ENCODE assay signal across 16 mouse cellular contexts in the genomic region with DNA sequence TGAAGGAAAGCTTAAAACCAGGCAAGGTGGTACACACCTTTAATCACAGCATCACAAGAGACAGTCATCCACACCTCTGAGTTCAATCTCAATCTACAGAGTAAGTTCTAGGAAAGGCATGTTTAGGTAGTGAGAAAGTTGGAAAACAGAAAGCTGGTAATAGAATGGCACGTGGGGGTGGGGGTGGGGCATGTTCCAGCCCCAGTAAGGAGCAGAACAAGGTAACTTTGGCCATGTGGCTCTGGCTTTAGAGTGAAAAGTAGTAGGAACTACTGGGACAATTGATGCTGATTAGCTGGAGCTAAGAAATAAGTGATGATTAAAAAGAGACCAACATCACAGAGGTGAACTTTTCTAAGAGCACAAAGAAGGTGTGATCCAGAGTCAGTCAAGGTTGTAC.
DNase-seq lines count a peak whose midpoint lies in the region; TF ChIP-seq lines count a peak whose summit lies in the region.
"Had no signal": no experiment of that assay in that cellular context is flagged by ENCODE, and none has a peak within 500 bp of the region (broad histone marks: within the 10 kb centered on the region; RNA-seq: fewer than 3 reads in every experiment).

No protein-coding gene starts in this region.

- no peak for TF ChIP-seq CTCF in MEL (IDR thresholded peaks at IDR 0.05 in 2 of 3, conservative IDR thresholded peaks at IDR 0.05 in 1 of 3; ENCODE audit: control insufficient read depth in 1 of 3, insufficient read depth in 1 of 3, low read depth in 2 of 3, low read length in 3 of 3, poor library complexity in 1 of 3, severe bottlenecking in 1 of 3)

- peaks cover 16 to 32% of the 10 kb centered on the region in 2 experiments for H3K4me1 ChIP-seq in MEL (ENCODE audit: control insufficient read depth in 1 of 2, insufficient read depth in 2 of 2, low read length in 2 of 2)

- H3K27me3 ChIP-seq in MEL (ENCODE audit: control insufficient read depth in 1 of 2, insufficient read depth in 2 of 2, low read length in 2 of 2), result no peaks in the 10 kb centered on the region
- H3K27me3 ChIP-seq: CH12.LX had no signal

- peak overlapping the region; percentile 48 to 98; a peak in 3 of 4 replicates for H3K4me3 ChIP-seq in MEL (ENCODE audit: control insufficient read depth in 1 of 2, insufficient read depth in 1 of 2, low read depth in 2 of 2, low read length in 2 of 2)

- TF ChIP-seq POLR2A in MEL (IDR thresholded peaks at IDR 0.05; ENCODE audit: control insufficient read depth in 1 of 2, insufficient read depth in 1 of 2, low read depth in 1 of 2, low read length in 2 of 2, poor library complexity in 1 of 2), result no peak; a peak in 1 of 4 replicates

- no peak for DNase-seq in MEL (ENCODE audit: low read depth, low spot score)
- DNase-seq in cerebellum, postnatal 14 days, result no peak
- DNase-seq: adrenal gland, adult 2 months; adrenal gland, adult 8-10 months; adrenal gland, postnatal 10 days; adrenal gland, postnatal 14 days; adrenal gland, postnatal 25 days; adrenal gland, postnatal 36 days; B cell, adult 2 months; cerebellum, adult 11 months; cerebellum, adult 11-12 months; cerebellum, adult 18-20 months; cerebellum, adult 2 months; cerebellum, adult 8-10 months had no signal

- H3K9ac ChIP-seq in MEL (ENCODE audit: control insufficient read depth, low read depth, low read length, poor library complexity, severe bottlenecking), result peak overlapping the region; percentile 54

- peak overlapping the region; percentile 93 for H3K27ac ChIP-seq in MEL (ENCODE audit: control insufficient read depth, low read depth, low read length)

- no peak for TF ChIP-seq EP300 in MEL (IDR thresholded peaks at IDR 0.05; ENCODE audit: low read depth in 1 of 2, low read length in 2 of 2)

- H3K36me3 ChIP-seq in MEL (ENCODE audit: control insufficient read depth in 1 of 2, insufficient read depth in 2 of 2, low read length in 2 of 2), result peaks cover 0 to 45% of the 10 kb centered on the region in 2 experiments; a peak in 3 of 4 replicates
- H3K36me3 ChIP-seq: G1E had no signal

- peaks cover 32% of the 10 kb centered on the region for H3K79me2 ChIP-seq in MEL (ENCODE audit: control insufficient read depth, insufficient read depth, low read length, poor library complexity)

- TF ChIP-seq RAD21 in MEL (IDR thresholded peaks at IDR 0.05; ENCODE audit: low read depth, low read length), result no peak

- no peaks in the 10 kb centered on the region for H3K9me3 ChIP-seq in MEL (replicated peaks; ENCODE audit: insufficient read depth, low read length)

TF ChIP-seq in MEL, 35 proteins besides CTCF, POLR2A, EP300 and RAD21:
- no peak for TF ChIP-seq JUND (IDR thresholded peaks at IDR 0.05; ENCODE audit: low read depth, low read length)
- no peak for TF ChIP-seq TCF12 (IDR thresholded peaks at IDR 0.05; ENCODE audit: low read depth, low read length)
- 0 out of 2 replicates have a peak, but pooled peaks have one; percentile 11 for TF ChIP-seq BHLHE40 (IDR thresholded peaks at IDR 0.05; ENCODE audit: borderline replicate concordance, low read depth, low read length)
- peak; percentile 82 for TF ChIP-seq MYC (IDR thresholded peaks at IDR 0.05; ENCODE audit: low read depth, low read length)
- peak; percentile 65; the same call in 1 of the 2 replicates for TF ChIP-seq MXI1 (IDR thresholded peaks at IDR 0.05; ENCODE audit: low read depth, low read length)
- peak; percentile 44 for TF ChIP-seq MAX (IDR thresholded peaks at IDR 0.05; ENCODE audit: low read length)
- TF ChIP-seq USF1 (IDR thresholded peaks at IDR 0.05; ENCODE audit: low read depth, low read length), result peak; percentile 26; the same call in 1 of the 2 replicates
